Mouse (Mus musculus): Measurements from ENCODE around the gene Rbm8a.

Rbm8a gene

GRCm38 (mm10) chr3:96671519-96671918 lies 41.8 kb downstream of the Rbm8a start:
- DNase-seq (ENCODE audit: low spot score) = no peak

DNA sequence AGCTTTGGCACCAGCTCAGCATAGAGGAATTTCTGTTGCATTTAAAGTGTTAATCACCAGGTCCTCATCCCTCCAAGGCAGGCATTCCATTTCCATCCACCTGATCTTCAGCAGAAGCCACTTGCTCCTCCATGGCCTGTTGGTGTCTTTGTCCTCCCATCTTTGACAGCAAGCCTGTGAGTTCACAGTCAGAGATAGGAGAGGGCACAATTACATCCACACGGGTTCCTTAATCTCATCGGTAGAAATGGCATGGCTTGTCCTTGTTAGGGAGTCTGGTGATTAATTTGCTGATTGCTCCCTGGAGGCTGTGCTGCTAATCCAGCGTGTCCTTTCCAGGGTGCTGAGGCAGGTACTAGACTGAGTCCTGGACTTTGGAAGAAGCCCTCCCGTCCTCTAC lies 43.8 kb downstream of the Rbm8a start:
- no peak for DNase-seq (ENCODE audit: low spot score)

GRCm38 (mm10) chr3:96674442-96674841 lies 44.7 kb downstream of the Rbm8a start:
- no peak for DNase-seq (ENCODE audit: low spot score)

DNA sequence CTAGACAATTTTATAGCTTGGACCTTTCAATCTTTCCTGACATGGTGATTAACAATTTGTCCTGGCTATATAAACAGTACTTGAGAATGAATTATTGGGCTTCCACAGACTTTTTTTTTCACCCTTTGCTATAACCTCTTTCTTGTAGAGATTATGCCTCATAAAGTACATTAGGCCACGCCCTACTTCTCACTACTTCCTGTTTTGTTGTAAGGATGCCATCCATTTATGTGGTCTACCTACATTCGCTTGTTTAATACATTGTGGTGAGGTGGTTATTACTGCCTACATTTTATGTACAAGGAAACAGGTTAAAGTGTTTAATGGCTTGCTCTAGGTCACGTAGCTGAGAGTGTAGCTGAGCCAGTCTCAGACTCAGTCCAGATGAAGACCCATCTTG lies 45.4 kb downstream of the Rbm8a start:
- no peak for DNase-seq (ENCODE audit: low spot score)

DNA sequence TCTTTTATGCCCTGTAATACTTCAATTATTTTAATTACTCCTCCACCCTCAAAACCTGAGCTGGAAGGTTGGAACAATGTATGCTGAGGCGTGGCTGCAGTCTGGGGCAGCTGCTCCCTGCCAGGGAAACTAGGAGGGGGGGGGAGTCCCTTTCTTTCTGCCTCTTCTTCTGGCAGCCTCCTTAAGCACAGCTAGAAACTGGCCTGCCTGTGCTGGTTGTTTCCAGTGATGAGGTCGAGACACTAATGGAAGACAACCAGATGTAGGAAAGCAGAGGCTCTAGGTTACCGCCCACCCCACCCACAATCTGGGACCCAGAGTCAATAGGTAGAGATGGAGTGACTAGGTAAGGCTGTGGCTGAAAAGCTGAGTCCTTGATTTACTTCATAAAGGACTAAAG lies 46.0 kb downstream of the Rbm8a start:
- DNase-seq (ENCODE audit: low spot score) = no peak

DNA sequence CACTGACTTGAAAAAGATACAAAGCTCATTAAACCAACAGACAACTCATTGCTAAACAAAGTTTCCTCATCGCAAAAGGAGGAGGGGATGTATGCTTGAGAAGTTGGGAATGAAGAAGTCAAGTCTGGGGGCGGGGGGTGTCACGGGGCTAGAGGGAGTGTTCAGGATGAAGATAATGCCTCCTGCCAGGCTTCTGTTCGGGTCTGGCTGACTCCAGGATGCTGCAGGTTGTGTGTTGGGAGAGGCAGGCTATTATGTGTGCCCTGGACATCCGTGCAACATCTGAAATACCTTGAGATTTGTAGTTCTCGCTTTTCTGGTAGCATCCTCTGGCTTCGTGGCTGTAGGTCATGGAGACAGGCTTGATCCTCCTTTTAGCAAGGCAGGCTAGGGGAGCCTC lies 48.7 kb downstream of the Rbm8a start:
- DNase-seq (ENCODE audit: low spot score) = no peak

- DNase-seq (ENCODE audit: low spot score) = no peak
Observed at GRCm38 (mm10) chr3:96679159-96679674, 49.5 kb downstream of the Rbm8a start.

DNA sequence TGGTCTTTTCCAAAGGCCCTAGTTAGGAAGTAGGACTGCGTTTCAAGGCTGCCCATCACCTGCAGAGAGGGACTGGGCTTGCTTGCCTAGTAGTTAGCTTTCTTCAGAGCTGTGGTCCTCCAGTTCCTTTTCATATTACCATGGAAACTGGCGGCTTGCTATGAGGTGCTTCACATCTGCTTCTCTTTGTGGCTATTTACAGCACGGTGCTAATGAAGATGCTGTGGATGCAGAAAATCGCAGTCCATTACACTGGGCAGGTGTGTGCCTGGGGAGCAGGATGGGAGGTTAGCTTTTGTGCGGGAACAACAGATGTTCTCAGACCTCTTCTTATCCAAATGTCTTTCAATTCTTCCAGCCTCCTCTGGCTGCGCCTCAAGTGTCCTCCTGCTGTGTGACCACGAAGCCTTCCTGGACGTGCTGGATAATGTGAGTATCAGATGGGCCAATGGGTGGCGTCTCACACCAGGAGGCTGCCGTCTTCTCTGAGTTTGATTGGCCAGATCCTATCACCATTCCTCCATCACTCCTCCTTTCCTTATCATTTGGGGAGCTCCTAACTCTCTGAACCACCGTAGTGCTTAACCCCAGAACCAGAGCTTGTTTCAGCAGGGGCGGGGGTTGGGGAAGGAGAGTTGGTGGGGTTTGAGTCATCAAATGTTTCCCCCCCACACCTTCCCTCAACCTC lies 50.7 kb downstream of the Rbm8a start:
- no peak for DNase-seq (ENCODE audit: low spot score)

Measured in testis, postnatal 14 days (tissue).